Mouse (Mus musculus): ENCODE measurements around the gene Fam241a. TPM values are rescaled to one million over a fixed set of nuclear protein-coding genes. Genes with fewer than 3 reads are reported as not detected.
A peak's percentile ranks its signal among the peaks of the same experiment; 100 is the strongest.

The Fam241a gene
- polyA plus RNA-seq (2012; rRNA removed): 17.5 and 18.3 TPM in 2 replicates

GRCm38 (mm10) chr3:127895792-127896541 is at the start of gene Fam241a:
Gene Fam241a (minus strand): TSS chr3:127896324.
- peak; percentile 86 for DNase-seq (ENCODE audit: low spot score)

GRCm38 (mm10) chr3:127932453-127932852 is 36.3 kb upstream of the Fam241a start:
- DNase-seq (ENCODE audit: low spot score): no peak

GRCm38 (mm10) chr3:127930326-127931012 is 34.3 kb upstream of the Fam241a start:
- DNase-seq (ENCODE audit: low spot score): no peak

- DNase-seq (ENCODE audit: low spot score): peak; percentile 30
These were observed 33.8 kb upstream of the Fam241a start for GRCm38 (mm10) chr3:127929921-127930320.

- DNase-seq (ENCODE audit: low spot score): no peak
These were observed 30.6 kb upstream of the Fam241a start for GRCm38 (mm10) chr3:127926635-127927183.

GRCm38 (mm10) chr3:127924464-127924863 is 28.3 kb upstream of the Fam241a start:
- no peak for DNase-seq (ENCODE audit: low spot score)

DNA sequence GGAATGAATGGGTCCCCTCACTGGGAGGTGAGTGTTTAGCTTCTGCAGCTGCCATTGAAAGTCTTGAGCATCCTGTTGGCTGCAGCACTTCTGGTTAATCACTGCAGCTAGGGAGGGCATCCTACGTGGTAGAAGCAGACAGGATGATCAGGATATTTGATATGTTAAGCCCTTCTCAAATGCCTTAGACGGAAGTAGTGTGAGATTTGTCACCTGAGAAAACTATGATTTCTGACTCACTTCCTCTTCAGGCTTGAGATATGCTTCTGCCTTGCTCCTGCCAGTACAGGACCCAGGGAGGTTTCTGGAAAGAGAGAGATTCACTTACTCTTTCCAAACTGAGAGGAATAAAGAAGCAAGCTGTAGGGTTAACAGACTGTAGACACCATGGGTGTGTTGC is 27.1 kb upstream of the Fam241a start:
- no peak for DNase-seq (ENCODE audit: low spot score)

- no peak for DNase-seq (ENCODE audit: low spot score)
These were observed 26.0 kb upstream of the Fam241a start for GRCm38 (mm10) chr3:127922125-127922524.

DNA sequence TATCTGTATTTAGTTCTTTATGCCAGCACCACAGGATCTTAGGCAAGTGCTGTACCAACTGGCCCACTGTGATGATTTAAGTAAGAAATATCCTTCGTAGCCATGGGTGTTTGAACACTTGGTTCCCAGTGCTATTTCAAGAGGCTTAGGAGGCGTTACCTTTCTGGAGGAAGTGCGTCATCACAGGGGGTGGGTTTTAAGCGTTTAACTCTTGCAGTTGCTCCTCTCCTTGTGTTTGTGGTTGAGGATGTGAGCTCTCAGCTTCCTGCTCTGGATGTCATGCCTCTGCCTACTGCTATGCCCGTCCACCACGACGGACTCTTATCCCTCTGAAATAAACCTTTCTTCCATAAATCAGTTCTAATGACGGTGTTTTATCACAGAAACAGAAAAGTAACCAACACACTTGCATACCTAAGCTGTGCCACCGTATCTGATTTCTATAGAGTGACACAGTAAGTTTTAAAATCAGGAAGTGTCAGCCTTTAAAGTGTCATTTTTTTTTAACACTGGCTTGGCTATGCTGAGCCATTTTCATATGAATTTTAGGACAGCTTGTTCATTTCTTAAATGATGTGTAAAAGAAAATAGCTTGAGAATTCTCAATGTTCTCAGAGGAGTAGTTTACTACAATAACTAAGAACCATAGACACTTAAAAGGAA is 22.0 kb upstream of the Fam241a start:
- no peak for DNase-seq (ENCODE audit: low spot score)

DNA sequence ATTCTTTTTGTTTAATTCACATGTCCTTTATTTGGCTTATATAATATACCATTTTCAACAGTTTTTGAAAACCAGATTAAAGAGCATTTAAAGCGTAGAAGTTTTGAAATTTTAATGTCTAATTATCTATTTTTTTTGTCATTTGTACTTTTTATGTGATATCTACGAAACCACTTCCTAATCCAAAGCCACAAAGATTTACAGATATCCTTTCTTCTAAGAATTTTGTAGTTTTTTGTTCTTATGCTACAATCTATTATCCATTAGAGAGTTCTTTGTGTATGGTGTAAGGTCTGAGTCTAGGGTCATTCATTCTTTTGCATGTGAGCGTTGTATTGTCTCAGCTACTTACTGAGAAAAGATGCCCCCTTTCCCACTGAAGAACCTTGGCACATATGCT is 21.4 kb upstream of the Fam241a start:
- no peak for DNase-seq (ENCODE audit: low spot score)

- no peak for DNase-seq (ENCODE audit: low spot score)
These were observed 19.7 kb upstream of the Fam241a start for GRCm38 (mm10) chr3:127915656-127916334.

DNA sequence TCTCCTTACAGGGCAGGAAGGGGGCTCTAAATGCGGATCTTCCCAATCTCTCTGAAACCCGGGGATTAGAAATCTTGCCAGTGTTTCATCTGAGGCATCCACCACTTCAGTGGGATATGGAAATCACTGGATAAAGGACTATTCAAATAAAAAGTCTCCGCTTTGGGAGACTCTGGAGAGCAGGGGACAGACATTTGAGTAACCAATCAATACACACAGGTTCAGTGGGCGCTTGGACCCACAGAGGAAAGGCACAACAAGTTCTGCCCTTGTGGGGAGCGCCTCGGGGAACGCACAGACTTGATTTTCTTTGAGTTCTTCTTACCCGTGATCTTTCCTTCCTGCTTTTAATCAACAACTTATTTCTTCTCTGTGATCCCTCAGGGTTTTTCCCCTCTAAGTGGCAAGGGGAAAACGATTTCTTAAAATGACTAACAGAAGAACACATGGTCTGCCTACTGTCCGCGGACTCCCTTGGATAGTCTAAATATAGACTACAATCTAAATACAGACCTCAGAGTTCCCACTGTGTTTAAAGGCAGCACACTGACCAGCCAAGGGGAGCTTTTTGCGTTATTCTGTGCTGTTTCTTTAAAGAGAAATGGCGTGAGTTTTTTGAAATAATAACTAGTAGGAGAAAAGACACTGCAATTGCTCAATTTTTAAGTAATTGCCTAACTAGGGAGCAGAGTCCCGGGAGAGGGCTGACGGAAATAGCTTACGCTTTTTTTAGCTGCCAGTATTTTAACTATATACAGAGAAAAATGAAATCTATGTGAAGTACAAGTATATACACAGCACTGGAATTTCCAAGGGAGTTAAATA is 18.0 kb upstream of the Fam241a start:
- DNase-seq (ENCODE audit: low spot score): no peak

DNA sequence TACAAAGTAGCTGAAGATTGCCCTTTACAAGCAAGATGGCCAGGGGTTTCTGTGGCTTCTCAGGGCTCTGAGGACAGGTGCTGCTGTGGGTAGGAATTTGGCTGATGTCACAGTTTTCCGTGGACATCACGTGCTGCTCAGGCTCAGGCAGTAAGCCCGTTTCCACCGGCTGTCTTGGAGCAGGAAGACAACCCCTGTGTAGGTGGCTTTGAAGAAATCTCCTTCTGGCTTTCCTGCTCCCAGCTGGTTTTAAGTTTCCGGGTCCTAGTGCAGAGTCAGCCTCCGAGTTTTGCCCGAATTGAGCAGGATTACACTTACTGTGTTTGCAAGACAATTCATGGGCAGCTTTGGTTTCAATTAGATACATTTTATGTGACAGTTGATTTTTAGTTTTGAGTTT is 13.8 kb upstream of the Fam241a start:
- no peak for DNase-seq (ENCODE audit: low spot score)

DNA sequence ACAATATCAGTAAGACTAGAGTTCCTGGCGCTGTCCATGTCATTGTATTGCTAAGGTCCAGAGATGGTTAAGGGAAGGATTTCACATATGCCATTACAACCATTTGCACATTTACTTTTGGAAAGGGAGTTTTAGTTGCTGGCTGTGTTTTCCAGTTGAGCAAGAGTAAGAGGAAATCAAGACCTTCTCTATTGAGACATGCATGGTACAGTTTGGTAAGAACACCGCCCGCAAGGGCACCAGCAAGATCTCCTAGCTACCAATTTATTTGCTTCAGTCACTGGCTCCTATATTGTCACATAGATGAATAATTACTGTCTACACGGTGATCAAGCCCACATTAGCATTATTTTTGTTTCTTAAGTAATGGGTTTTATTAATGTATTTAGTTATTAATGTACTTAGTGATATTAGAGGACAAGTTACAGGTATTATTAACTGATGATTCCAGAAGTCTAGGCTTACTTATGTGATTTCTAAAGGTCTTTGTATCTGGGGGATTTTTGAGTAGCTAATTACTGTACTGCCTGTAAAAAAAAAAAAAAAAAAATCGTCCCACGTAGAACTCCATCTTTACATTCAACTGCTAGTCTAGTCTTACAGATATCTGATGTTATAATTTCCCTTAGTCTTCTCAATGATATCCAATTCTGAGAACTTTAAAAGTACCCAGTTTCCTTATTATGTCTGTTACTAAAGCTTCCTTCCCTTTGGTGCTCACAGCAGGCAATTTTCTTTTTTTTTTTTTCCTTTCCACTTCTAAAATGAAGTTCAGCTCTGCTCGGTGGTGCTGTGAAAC is 944 bp downstream of the Fam241a start:
- no peak for DNase-seq (ENCODE audit: low spot score)

GRCm38 (mm10) chr3:127893902-127894301 is 2.2 kb downstream of the Fam241a start:
- no peak for DNase-seq (ENCODE audit: low spot score)

DNA sequence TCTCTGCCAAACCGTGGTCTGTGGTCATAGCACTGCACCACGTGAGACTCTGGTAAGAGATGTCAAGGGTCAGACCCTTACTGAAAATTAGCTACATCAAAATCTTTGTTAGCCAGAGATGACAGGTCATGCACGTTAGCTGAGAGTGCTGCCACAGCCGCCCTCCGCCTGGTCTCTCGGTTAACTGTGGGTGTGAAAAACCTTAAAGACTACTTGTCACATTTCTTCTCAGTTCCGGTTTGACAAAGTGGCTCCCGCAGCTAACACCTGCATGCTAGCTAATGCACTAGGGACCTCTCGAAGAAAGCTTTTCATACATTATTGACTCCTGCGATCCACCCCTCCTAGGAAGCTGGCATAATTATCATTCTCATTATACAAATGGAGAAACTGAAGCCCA is 4.2 kb downstream of the Fam241a start:
- no peak for DNase-seq (ENCODE audit: low spot score)

DNA sequence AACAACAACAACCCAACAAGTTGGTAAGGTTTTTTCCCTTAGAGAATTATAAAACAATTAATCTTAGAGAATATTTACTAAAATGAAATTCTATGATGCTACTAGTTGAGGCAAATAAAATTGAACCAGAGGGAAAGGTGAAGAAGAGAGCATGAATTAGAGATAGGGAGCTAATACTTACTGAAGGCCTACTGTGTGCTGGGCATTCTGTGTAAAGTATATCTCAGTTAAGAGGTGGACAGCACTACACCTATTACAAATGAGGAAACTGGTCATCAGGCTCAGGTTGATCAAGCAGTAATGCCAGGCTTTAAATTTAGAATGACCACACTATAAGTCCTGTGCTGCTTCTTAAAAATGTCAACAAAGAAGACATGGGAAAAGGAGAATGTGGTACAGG is 6.1 kb downstream of the Fam241a start:
- no peak for DNase-seq (ENCODE audit: low spot score)

DNA sequence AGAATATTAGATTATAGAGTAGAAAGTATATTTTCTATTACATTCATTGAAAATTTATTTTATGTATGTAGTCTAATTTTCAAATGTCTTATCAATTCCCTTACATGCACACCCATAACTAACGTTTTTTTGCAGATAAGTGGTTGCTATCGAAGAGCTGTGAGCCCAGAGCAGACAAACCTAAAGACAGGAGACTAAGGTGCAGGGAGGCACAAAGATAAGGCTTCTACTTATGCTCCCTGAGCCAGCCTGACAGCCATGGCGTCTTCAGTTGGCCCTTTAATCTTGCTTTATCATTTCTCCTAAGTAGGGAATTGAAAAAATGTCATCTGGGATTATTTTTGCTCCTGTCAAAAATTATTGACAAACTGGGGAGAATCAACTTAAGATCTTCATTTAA is 6.6 kb downstream of the Fam241a start:
- no peak for DNase-seq (ENCODE audit: low spot score)

DNA sequence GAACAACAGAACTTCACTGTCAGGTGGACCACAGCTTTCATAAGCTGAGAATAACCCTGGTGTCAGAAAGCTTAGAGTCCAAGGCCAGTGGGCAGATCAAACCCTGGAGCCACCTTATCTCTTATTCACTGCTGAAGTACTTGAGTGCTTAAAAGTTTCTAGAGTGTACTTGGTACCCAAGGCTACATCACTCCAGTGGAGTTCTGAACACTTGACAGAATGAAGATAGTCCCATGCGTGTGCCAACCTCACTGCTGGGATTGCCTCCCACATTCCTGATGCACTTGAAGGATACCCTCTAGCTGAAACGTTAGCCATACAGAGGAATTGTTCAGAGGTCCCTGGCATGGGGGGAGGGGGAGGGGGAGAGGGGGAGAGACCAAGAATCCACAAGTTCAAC is 14.4 kb downstream of the Fam241a start:
- no peak for DNase-seq (ENCODE audit: low spot score)

DNA sequence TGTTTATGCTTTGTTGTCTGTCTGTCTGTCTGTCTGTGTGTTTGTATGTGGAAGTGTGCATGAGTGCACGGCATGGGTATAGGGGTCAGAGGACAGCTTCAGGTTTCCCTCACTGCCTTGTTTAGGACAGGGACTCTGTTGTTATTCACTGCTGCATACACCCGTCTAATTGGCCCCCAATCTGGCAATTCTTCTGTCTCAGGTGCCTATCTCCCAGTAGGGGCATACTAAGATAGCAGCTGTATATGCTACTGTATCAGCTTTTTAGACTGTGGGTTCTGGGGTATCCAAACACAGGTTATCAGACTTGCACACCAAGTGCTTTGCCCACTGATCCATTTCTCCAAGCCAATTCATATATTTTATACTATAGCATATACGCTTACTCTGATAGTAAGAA is 16.2 kb downstream of the Fam241a start:
- no peak for DNase-seq (ENCODE audit: low spot score)

All from urinary bladder, adult 2 months (tissue).